Mouse (Mus musculus): ENCODE measurements around the gene Sh3bgrl2. TPM values are rescaled to one million over a fixed set of nuclear protein-coding genes. Genes with fewer than 3 reads are reported as not detected.

Sh3bgrl2 gene
- total and polyA plus RNA-seq, 2 experiments from 2014 or later: 6.8 to 9.0 TPM

DNA sequence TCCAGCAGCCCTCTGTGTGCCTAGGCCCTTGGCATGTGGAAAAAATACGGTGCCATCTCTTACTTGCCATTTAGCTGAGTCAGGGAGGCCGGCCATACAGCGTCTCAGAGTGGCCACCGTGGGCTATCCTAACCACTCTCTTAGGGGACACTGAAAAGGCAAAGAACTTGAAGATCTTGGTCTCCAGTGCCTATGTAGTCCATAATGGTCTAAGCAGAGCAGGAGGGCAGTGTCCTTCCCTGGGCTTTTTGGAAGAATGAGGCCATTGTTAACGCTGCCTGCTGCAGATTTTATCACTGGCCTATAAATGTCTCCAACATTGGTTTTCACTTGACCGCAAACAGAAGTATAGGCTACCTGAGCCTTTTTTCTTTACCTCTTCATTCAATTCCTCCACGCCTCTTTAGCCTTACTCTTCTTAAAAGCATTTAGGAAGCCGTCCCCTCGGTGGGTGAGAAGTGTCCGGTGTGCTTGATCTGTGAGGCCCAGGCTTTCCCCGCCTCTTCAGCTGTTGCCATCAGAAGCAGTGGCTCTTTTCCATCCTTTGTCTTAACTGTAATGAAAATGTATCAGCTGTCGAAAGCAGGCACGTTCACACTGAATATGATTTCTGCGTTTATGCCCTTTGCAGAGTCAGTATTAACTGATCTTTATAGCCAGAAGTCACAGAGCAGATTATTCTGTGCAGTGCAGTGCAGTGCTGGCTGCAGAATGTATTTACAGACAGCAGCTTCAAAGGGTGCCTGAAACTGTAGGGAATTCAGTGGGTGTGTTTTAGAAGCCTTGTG lies 41.7 kb downstream of the Sh3bgrl2 start:
- Histone ChIP-seq H3K9ac (peak overlapping the region; percentile 37; the same call in 1 of the 2 replicates), H3K27me3 (ENCODE audit: insufficient read depth, low read length) (no peaks in the 10 kb centered on the region), H3K4me1 (ENCODE audit: insufficient read depth) (0 out of 2 replicates have a peak, but pooled peaks cover 4% of the 10 kb centered on the region), H3K36me3 (ENCODE audit: insufficient read depth) (no peaks in the 10 kb centered on the region), H3K9me3 (ENCODE audit: low read length) (no peaks in the 10 kb centered on the region), H3K4me3 (ENCODE audit: low read depth, low read length) (no peak overlapping the region), H3K27ac (ENCODE audit: low read depth, low read length) (peak overlapping the region; percentile 52), H3K4me2 (ENCODE audit: low read depth) (no peak overlapping the region)
- WGBS: 51% methylated on average over 14 of the region's 14 CpGs
- no peak for TF ChIP-seq CTCF (IDR thresholded peaks at IDR 0.05; ENCODE audit: low read depth)
- ATAC-seq: peak; percentile 75
- DNase-seq: no peak

DNA sequence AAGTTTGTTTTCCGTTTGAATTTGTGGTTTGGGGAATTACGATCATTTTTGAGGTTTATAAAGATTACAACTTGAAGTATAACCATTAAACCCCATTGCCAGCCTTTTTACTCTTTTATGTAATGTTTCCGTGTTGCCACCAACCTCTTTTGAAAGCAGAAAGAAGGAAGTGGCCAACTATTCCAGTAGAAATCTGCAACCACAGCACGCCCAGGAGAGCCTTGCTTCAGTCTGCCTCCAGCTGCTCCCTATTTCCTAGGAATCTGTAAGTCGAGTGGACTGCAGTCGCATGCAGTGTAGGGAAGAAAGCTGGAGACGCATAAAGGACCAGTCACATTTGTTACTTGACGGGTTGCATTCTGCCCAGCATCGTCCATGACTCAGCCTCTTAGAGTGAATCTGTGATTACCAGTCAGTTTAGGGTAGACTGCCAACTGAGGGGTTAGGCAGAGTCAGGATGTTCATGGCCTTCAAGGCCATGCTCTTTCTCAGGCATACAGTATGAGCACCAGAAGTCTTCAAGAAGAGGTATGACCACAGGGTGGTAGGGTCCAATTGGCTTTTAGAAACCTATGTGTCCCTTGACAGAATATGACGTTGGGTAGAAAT lies 43.8 kb downstream of the Sh3bgrl2 start:
- H3K9ac ChIP-seq: no peak overlapping the region
- TF ChIP-seq CTCF (IDR thresholded peaks at IDR 0.05; ENCODE audit: low read depth): no peak
- no peaks in the 10 kb centered on the region for H3K36me3 ChIP-seq (ENCODE audit: insufficient read depth)
- no peaks in the 10 kb centered on the region for H3K27me3 ChIP-seq (ENCODE audit: insufficient read depth, low read length)
- no peak overlapping the region for H3K4me2 ChIP-seq (ENCODE audit: low read depth)
- no peaks in the 10 kb centered on the region for H3K9me3 ChIP-seq (ENCODE audit: low read length)
- H3K4me1 ChIP-seq (ENCODE audit: insufficient read depth): no peaks in the 10 kb centered on the region
- DNase-seq: no peak
- WGBS: 87% methylated on average over 10 of the region's 10 CpGs
- no peak overlapping the region for H3K4me3 ChIP-seq (ENCODE audit: low read depth, low read length)
- H3K27ac ChIP-seq (ENCODE audit: low read depth, low read length): no peak overlapping the region
- no peak for ATAC-seq

DNA sequence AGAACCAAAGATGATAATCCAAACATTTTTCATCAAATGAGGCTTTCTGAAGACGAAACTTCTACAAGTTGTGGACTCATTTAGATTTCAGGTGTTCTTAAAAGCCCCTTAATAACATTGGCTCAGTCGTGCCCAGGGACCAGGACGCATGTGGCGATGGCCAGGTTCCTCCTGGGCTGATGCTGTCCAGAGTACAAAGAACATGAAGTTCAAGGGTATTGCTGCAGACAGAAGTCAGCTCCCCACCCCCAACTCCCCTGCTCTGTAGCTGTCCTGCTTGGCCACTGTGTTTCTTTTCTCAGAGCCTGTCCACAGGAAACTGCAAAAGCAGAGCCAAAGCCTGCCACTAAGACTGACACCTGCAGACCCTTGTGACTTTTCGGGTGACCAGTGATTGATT lies 45.7 kb downstream of the Sh3bgrl2 start:
- Histone ChIP-seq H3K9me3 (ENCODE audit: low read length) (no peaks in the 10 kb centered on the region), H3K4me1 (ENCODE audit: insufficient read depth) (peaks cover 9% of the 10 kb centered on the region; the same call in 1 of the 2 replicates), H3K36me3 (ENCODE audit: insufficient read depth) (no peaks in the 10 kb centered on the region), H3K27ac (ENCODE audit: low read depth, low read length) (no peak overlapping the region), H3K4me3 (ENCODE audit: low read depth, low read length) (no peak overlapping the region), H3K4me2 (ENCODE audit: low read depth) (no peak overlapping the region), H3K9ac (no peak overlapping the region), H3K27me3 (ENCODE audit: insufficient read depth, low read length) (no peaks in the 10 kb centered on the region)
- no peak for ATAC-seq
- 88% methylated on average over 5 of the region's 5 CpGs for WGBS
- DNase-seq: no peak
- TF ChIP-seq CTCF (IDR thresholded peaks at IDR 0.05; ENCODE audit: low read depth): no peak

DNA sequence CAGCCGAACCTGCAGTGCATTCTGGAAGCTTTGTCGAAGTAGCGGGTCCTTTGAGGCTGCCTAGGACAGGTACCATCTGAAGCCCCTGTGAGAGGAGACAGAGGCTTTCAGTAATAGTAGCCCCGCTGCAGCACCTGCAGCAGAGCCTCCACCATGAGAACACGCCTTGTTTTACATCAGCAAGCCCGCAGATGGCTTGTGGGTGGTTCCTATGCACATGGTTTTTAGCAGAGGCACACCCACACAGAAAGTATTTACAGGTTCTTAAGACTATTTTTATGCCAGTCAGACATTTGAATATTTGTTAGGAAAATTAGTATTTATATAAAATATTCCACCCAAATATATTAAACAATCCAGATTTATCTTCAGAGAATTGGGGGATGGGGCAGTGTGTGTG lies 48.0 kb downstream of the Sh3bgrl2 start:
- no peak for TF ChIP-seq CTCF (IDR thresholded peaks at IDR 0.05; ENCODE audit: low read depth)
- DNase-seq (no peak), ATAC-seq (no peak)
- Histone ChIP-seq H3K36me3 (ENCODE audit: insufficient read depth) (no peaks in the 10 kb centered on the region), H3K4me2 (ENCODE audit: low read depth) (no peak overlapping the region), H3K9ac (no peak overlapping the region), H3K4me3 (ENCODE audit: low read depth, low read length) (no peak overlapping the region), H3K9me3 (ENCODE audit: low read length) (no peaks in the 10 kb centered on the region), H3K27me3 (ENCODE audit: insufficient read depth, low read length) (no peaks in the 10 kb centered on the region), H3K27ac (ENCODE audit: low read depth, low read length) (no peak overlapping the region), H3K4me1 (ENCODE audit: insufficient read depth) (peaks cover 15% of the 10 kb centered on the region; the same call in 1 of the 2 replicates)
- WGBS: 87% methylated on average over 6 of the region's 6 CpGs

DNA sequence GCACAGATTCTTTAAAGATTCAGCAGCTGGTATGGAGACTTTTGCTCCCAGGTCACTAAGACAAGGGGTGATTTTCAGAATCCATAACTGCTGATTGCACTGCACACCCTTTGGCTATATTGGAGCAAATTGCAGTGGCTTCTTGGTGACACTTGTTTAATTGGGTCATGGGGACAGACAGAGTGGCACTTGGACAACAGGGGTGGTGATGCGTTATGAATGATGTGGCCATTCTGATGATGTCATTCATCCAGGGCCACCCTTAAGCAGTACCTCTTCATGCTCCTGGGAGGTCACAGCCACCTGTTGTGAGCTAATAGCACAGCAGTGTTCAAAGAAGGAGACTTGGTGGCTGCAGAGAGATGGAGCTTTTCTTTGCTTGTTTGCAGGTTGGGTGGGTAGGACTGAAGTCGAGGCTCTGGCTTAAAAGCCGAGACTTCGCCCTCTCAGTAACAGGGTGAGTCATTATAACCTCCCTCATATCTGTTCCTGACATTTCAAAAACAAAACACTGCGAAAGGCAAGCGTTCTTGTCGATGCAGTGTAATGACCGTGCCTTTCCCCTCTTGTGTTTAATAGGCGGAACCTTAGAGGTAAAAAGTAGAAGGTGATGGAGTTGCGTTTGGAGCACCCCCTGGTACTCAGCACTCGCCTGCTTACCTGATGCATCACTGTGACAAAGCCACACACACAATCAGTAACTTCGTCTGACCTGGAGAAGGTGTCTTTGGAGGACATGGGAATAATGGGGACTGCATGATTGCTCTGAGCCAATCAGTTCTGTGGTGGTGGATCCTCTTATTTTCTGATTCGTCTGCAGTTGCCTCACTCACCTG lies 48.7 kb downstream of the Sh3bgrl2 start:
- Histone ChIP-seq H3K27me3 (ENCODE audit: insufficient read depth, low read length) (no peaks in the 10 kb centered on the region), H3K9ac (no peak overlapping the region), H3K36me3 (ENCODE audit: insufficient read depth) (no peaks in the 10 kb centered on the region), H3K4me3 (ENCODE audit: low read depth, low read length) (no peak overlapping the region), H3K4me1 (ENCODE audit: insufficient read depth) (peaks cover 15% of the 10 kb centered on the region; the same call in 1 of the 2 replicates), H3K9me3 (ENCODE audit: low read length) (no peaks in the 10 kb centered on the region), H3K4me2 (ENCODE audit: low read depth) (no peak overlapping the region), H3K27ac (ENCODE audit: low read depth, low read length) (no peak overlapping the region)
- DNase-seq (no peak), ATAC-seq (no peak)
- TF ChIP-seq CTCF (IDR thresholded peaks at IDR 0.05; ENCODE audit: low read depth): no peak
- 63% methylated on average over 13 of the region's 13 CpGs for WGBS

DNA sequence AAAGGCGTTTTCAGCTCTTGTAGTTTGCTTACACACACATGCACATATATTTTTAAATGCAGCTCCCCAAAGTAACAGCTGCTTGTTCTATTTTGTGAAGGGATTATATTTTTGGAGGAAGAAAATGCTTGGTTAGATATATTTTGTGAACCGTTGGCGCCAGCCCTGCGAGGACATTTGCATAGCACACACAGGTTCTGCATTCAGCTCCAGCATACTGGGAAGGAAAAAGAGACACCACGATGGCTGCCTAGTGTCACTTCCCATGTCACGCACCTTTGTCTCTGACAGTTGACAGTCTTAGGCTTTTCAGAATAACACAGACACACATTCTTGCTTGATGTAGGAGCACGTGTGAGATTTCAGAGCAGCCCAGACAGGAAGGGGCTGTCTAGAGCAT lies 49.9 kb downstream of the Sh3bgrl2 start:
- H3K9me3 ChIP-seq (ENCODE audit: low read length): no peaks in the 10 kb centered on the region
- H3K4me3 ChIP-seq (ENCODE audit: low read depth, low read length): no peak overlapping the region
- H3K4me1 ChIP-seq (ENCODE audit: insufficient read depth): peaks cover 15% of the 10 kb centered on the region; the same call in 1 of the 2 replicates
- H3K27ac ChIP-seq (ENCODE audit: low read depth, low read length): peak overlapping the region; percentile 23
- no peaks in the 10 kb centered on the region for H3K36me3 ChIP-seq (ENCODE audit: insufficient read depth)
- H3K9ac ChIP-seq: no peak overlapping the region
- no peak overlapping the region for H3K4me2 ChIP-seq (ENCODE audit: low read depth)
- H3K27me3 ChIP-seq (ENCODE audit: insufficient read depth, low read length): no peaks in the 10 kb centered on the region
- ATAC-seq (peak; percentile 49), DNase-seq (peak; percentile 58)
- WGBS: 64% methylated on average over 7 of the region's 7 CpGs
- no peak for TF ChIP-seq CTCF (IDR thresholded peaks at IDR 0.05; ENCODE audit: low read depth)
